Mouse (Mus musculus): ENCODE results near the gene Anapc15. TPM values are rescaled to one million over a fixed set of nuclear protein-coding genes. Genes with fewer than 3 reads are reported as not detected.

Gene Anapc15
- total and polyA plus RNA-seq, 2 experiments from 2014 or later: 49.9 to 62.7 TPM

DNA sequence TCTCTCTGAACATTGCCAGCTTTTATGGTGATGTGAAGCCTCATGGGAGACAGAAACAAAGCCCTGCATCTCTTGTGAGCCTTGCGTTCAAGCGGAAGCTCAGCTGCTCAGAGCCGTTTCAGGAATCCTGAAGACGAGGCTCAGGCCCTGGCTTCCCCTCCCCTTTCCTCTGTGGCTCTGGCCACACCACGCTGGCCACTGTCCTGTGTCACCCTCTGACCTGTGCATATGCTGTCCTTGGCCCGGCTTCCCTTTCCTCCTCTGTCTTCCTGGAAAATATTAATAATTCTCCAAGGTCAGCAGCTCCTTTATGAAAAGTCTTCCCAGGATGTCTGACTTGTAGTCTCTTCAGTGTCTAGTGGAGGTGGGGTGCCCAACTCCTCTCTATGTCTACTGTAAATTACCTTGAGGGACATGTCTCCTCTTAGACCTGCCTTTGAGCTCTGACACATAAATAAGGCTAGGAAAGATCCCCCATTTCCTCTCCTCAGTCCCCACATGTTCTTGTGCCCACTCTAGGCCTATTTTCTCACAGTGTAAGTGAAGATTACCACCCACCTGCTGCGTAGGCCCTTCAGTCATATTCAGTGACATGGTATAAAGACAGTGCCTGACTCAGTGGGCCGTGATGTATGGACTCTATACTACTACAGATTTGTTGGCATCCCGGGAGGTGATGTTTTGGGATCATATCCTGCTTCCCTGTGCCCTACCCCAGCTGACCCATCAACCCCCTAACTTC is 19.1 kb downstream of the Anapc15 start:
- no peak overlapping the region for H3K4me3 ChIP-seq (ENCODE audit: low read depth, low read length)
- no peaks in the 10 kb centered on the region for H3K36me3 ChIP-seq (ENCODE audit: insufficient read depth, low read length)
- H3K27me3 ChIP-seq (ENCODE audit: insufficient read depth, low read length): no peaks in the 10 kb centered on the region
- no peak overlapping the region for H3K4me2 ChIP-seq (ENCODE audit: low read depth, low read length, poor library complexity, severe bottlenecking)
- H3K9me3 ChIP-seq (ENCODE audit: low read length): no peaks in the 10 kb centered on the region
- no peak overlapping the region for H3K27ac ChIP-seq (ENCODE audit: low read depth, low read length)
- no peak for TF ChIP-seq CTCF (IDR thresholded peaks at IDR 0.05)
- WGBS: 66% methylated on average over 9 of the region's 9 CpGs
- DNase-seq (ENCODE audit: low spot score) (no peak), ATAC-seq (ENCODE audit: low FRiP score) (no peak)
- H3K4me1 ChIP-seq (ENCODE audit: insufficient read depth, low read length): no peaks in the 10 kb centered on the region
- H3K9ac ChIP-seq (replicated peaks; ENCODE audit: low read length, poor library complexity, severe bottlenecking): no peak overlapping the region

DNA sequence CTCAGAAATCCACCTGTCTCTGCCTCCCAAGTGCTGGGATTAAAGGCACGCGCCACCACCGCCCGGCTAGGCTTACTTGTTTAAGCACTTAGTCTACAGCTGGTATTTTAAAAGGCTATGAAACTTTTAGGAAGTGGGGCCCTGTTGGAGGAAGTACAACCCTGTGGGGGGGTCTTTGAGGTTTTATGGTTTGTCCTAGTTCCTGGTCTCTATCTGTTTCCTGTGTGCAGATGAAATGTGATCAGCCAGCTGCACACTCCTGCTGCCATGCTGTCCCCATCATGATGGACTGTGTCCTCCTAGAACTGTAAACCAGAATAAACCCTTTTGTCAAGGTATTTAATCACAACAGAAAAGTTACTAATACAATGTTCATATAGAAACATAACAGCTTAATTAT is 20.6 kb downstream of the Anapc15 start:
- H3K9me3 ChIP-seq (ENCODE audit: low read length): no peaks in the 10 kb centered on the region
- no peak for TF ChIP-seq CTCF (IDR thresholded peaks at IDR 0.05)
- H3K4me2 ChIP-seq (ENCODE audit: low read depth, low read length, poor library complexity, severe bottlenecking): no peak overlapping the region
- 94% methylated on average over 4 of the region's 4 CpGs for WGBS
- H3K27ac ChIP-seq (ENCODE audit: low read depth, low read length): no peak overlapping the region
- no peaks in the 10 kb centered on the region for H3K27me3 ChIP-seq (ENCODE audit: insufficient read depth, low read length)
- no peaks in the 10 kb centered on the region for H3K36me3 ChIP-seq (ENCODE audit: insufficient read depth, low read length)
- no peaks in the 10 kb centered on the region for H3K4me1 ChIP-seq (ENCODE audit: insufficient read depth, low read length)
- ATAC-seq (ENCODE audit: low FRiP score) (no peak), DNase-seq (ENCODE audit: low spot score) (no peak)
- no peak overlapping the region for H3K4me3 ChIP-seq (ENCODE audit: low read depth, low read length)
- no peak overlapping the region for H3K9ac ChIP-seq (replicated peaks; ENCODE audit: low read length, poor library complexity, severe bottlenecking)

DNA sequence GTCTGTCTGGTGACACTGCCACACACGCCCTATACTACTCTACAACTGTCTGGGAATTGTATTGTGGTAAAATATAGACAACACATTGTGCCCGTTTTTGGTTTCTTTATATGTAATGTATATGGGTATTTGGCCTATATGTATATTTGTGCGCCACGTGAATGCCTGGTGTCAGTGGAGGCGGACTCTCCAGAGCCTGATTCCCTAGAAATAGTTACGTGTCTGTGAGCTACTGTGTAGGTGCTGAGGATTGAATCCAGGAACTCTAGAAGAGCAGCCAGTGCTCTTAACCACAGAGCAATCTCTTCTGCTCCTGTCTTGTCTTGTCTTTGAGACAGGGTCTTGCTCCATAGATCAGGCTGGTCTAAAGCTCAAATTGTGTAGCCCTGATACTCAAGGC is 22.8 kb downstream of the Anapc15 start:
- TF ChIP-seq CTCF (IDR thresholded peaks at IDR 0.05): no peak
- DNase-seq (ENCODE audit: low spot score): no peak
- Histone ChIP-seq H3K36me3 (ENCODE audit: insufficient read depth, low read length) (no peaks in the 10 kb centered on the region), H3K4me3 (ENCODE audit: low read depth, low read length) (no peak overlapping the region), H3K4me2 (ENCODE audit: low read depth, low read length, poor library complexity, severe bottlenecking) (no peak overlapping the region), H3K4me1 (ENCODE audit: insufficient read depth, low read length) (no peaks in the 10 kb centered on the region), H3K9ac (replicated peaks; ENCODE audit: low read length, poor library complexity, severe bottlenecking) (no peak overlapping the region), H3K27ac (ENCODE audit: low read depth, low read length) (no peak overlapping the region), H3K27me3 (ENCODE audit: insufficient read depth, low read length) (no peaks in the 10 kb centered on the region), H3K9me3 (ENCODE audit: low read length) (no peaks in the 10 kb centered on the region)
- WGBS: 89% methylated on average over 6 of the region's 6 CpGs
- ATAC-seq (ENCODE audit: low FRiP score): no peak

DNA sequence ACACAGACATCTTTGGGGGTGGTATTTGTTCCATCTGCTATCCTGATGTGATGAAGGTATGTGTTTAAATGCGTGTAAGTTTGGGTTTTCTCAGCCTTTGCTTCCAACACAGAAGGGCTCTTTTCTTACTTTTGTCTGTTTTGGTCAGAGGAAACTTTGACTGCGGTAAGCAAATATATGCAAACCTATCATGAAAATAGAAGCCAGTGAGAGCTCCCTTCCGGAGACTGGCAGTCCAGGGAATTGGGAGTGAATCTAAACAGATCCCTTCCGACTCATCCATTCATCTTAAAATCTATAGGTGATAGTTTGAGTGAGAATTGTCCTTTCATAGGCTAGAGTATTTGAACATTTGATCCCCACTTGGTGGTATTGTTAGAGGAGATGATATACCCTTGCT is 24.9 kb downstream of the Anapc15 start:
- H3K4me3 ChIP-seq (ENCODE audit: low read depth, low read length): no peak overlapping the region
- H3K4me1 ChIP-seq (ENCODE audit: insufficient read depth, low read length): no peaks in the 10 kb centered on the region
- H3K27ac ChIP-seq (ENCODE audit: low read depth, low read length): no peak overlapping the region
- ATAC-seq (ENCODE audit: low FRiP score) (no peak), DNase-seq (ENCODE audit: low spot score) (no peak)
- no peaks in the 10 kb centered on the region for H3K9me3 ChIP-seq (ENCODE audit: low read length)
- H3K9ac ChIP-seq (replicated peaks; ENCODE audit: low read length, poor library complexity, severe bottlenecking): no peak overlapping the region
- 86% methylated on average over 4 of the region's 4 CpGs for WGBS
- H3K27me3 ChIP-seq (ENCODE audit: insufficient read depth, low read length): no peaks in the 10 kb centered on the region
- TF ChIP-seq CTCF (IDR thresholded peaks at IDR 0.05): no peak
- no peak overlapping the region for H3K4me2 ChIP-seq (ENCODE audit: low read depth, low read length, poor library complexity, severe bottlenecking)
- H3K36me3 ChIP-seq (ENCODE audit: insufficient read depth, low read length): no peaks in the 10 kb centered on the region

DNA sequence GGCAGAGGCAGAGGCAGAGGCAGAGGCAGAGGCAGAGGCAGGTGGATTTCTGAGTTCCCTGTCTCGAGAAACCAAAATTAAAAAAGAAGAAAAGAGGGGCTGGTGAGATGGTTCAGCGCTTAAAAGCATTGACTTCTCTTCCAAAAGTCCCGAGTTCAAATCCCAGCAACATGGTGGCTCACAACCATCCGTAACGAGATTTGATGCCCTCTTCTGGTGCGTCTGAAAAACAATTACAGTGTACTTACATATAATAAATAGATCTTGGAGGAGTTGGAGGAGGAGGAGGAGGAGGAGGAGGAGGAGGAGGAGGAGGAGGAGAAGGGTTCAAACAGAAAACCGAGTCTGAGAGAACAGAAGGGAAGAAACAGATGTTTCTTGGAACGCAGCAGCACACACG is 32.2 kb downstream of the Anapc15 start:
- H3K4me1 ChIP-seq (ENCODE audit: insufficient read depth, low read length): 0 out of 2 replicates have a peak, but pooled peaks cover 5% of the 10 kb centered on the region
- H3K4me3 ChIP-seq (ENCODE audit: low read depth, low read length): peak overlapping the region; percentile 51
- no peaks in the 10 kb centered on the region for H3K27me3 ChIP-seq (ENCODE audit: insufficient read depth, low read length)
- DNase-seq (ENCODE audit: low spot score) (peak; percentile 24), ATAC-seq (ENCODE audit: low FRiP score) (peak; percentile 15)
- H3K9ac ChIP-seq (replicated peaks; ENCODE audit: low read length, poor library complexity, severe bottlenecking): peak overlapping the region; percentile 56; the same call in 1 of the 2 replicates
- no peaks in the 10 kb centered on the region for H3K9me3 ChIP-seq (ENCODE audit: low read length)
- peak overlapping the region; percentile 86 for H3K27ac ChIP-seq (ENCODE audit: low read depth, low read length)
- 41% methylated on average over 9 of the region's 9 CpGs for WGBS
- peak overlapping the region; percentile 41 for H3K4me2 ChIP-seq (ENCODE audit: low read depth, low read length, poor library complexity, severe bottlenecking)
- TF ChIP-seq CTCF (IDR thresholded peaks at IDR 0.05): peak; percentile 56
- H3K36me3 ChIP-seq (ENCODE audit: insufficient read depth, low read length): peaks cover 5% of the 10 kb centered on the region; the same call in 1 of the 2 replicates
